Mouse (Mus musculus) CD4-positive helper T cell, adult 2 months (primary cell): ENCODE data around the gene Xpr1.

Experiments
- DNase-seq: peaks from one replicate; pipeline ENCODE4 v3.0.0-alpha.2; 2012; ENCODE audit warnings: low read depth, missing footprints, low spot score

The Xpr1 gene

DNA sequence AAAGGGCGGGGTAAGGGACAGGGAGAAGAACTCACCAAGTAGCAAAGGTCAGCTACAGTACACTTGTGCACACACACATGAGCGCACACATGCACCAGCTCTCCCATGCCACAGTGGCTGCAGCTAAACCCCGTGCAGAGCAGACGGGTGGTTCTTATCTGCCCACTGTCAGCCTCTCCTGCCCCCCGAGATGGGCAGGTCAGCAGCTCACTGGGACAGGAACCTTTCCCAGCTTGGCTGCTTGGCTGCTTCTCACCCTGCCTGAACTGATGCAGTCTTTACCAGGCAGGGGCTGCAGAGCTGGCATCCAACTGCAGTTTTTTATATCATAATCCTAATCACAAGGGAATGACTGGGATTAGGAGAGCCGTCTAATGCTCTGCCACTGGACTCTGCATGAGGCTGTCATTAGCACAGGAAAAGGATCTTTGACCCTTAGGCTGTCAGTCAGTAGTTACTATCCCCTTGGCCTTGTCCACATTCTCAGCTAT is 164.5 kb downstream of the Xpr1 start:
- DNase-seq: no peak

DNA sequence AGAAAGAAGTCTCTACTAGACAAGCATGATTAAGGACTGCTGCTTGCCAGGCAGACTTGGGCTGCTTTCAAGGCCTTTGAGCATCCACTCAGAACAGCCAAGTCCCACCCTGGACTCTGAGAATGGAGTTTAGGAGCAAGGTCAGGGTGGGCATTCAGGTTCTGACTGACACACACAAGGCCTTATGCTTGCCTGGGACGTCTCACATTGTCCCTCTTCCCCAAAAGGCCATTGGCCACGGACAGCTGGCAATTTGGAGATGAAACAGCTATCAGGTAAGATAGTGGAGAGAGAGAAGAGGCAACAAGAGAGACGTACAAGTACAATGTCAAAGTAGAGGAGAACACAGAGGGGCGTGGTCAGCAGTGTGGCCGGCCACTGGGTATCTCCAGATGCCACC is 165.6 kb downstream of the Xpr1 start:
- DNase-seq: no peak

- DNase-seq: no peak
Measured at GRCm38 (mm10) chr1:155250531-155251135, 166.6 kb downstream of the Xpr1 start.

DNA sequence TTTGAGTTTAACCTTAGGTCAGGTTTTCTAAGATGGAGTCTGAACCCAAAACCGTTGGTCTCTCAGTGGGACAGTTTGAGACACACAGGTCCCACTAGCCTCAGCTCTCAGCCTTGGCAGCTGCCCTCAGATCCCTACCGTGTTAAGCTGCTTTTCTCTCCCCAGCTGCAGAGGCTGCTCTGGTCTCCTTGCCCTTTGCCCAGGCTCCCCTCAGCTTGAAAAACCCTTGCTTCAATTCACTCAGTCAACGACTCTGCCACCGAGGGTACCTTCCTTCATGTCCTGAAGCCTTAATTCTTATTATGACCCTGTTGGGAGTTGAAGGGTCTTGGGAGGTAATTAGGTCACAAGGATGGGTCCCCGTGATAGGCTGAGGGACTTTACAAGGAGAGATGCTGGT is 167.3 kb downstream of the Xpr1 start:
- no peak for DNase-seq

DNA sequence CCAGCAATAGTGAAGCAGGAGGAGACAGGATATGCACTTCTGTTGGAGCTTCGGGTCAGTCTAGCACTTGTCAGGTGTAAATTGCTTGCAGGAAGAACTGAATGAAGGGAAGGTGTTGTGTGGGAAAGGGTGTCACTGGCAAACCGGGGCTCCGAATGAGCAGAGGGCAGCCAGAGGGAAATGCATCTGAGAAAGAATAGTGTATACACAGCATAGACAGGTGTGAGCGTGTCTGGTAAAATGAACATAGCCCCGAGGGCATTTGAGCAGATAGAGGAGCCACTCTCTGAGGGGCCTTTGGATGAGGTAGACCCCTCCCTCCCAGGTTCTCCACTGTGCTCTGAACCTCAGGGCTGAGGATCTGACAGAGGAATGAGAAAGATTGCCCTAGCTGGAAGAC is 169.2 kb downstream of the Xpr1 start:
- DNase-seq: no peak

- DNase-seq: no peak
Measured at GRCm38 (mm10) chr1:155247441-155247840, 169.8 kb downstream of the Xpr1 start.

- no peak for DNase-seq
Measured at GRCm38 (mm10) chr1:155245516-155245915, 171.7 kb downstream of the Xpr1 start.

DNA sequence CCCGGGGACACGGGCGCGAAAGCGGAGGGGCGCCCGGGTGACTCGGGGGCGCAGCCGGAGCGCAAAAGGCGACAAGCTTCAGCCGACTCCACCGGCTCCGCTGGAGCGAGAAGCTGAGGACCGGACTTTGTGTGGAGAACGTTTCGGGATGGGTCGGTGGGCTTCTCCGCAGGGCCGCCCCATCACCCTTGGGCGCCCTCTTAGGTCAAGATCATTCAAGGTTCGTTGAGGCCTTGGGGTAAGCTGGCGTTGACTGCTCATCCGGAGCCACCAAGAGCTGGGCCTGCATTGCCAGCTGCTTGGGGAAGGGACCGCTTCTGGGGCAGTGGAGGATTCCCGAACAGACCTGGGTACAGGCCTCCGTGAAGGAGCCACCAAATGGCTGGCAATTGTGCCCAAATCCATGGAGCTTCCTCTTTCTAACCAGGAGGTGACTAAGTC is 172.4 kb downstream of the Xpr1 start:
- no peak for DNase-seq

DNA sequence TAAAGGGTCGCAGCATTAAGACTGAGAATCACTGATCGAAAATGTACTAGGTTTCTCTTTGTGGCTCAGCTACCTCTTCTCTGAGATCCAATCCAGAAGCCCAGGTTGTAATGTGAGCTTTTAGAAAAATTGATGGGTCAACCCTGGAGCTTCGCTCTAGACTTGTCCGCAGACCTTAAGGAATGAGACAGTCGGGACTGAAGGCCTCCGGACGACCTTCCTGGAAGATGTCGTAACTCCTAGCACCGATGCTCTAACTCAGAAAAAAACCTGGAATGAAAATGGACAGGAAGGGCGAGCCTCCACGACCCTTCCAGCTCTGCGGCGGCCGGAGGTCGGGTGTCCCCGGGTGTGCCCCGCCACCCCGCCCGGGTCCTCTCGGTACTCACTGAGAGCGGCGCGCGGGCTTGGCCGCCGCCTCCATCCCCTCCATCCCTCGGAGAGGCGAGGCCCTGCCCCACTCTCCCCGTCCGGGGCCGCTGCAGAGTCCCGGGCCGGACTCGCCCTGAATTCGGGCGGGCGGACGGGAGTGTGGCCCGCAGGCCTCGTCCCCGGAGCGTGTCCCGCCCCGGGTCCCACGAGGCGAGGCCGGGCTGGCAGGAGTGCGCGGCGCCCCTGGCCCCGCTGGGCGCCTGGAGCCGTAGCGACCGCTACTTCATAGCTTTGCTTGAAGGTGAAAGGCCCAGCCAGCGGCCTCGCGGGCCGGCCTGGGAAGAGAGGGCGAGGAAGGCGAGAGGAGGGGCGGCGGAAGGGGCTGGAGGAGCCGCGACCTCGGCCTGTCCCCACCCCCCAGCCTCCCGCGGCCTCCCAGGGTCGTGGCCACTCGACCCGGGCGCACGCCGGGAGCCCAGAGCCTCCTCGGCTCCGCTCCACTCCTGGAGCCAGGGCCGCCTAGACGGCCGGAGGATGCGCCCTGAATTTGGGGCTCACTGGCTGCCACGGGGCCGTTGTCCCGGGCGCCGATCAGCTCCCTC is 173.1 kb downstream of the Xpr1 start, which contains the start of gene BC034090:
TSS of gene BC034090 (minus strand) at position 648 of the 974 bp plus-strand sequence.
- no peak for DNase-seq

GRCm38 (mm10) chr1:155242488-155242745 is 174.8 kb downstream of the Xpr1 start:
- DNase-seq: no peak

DNA sequence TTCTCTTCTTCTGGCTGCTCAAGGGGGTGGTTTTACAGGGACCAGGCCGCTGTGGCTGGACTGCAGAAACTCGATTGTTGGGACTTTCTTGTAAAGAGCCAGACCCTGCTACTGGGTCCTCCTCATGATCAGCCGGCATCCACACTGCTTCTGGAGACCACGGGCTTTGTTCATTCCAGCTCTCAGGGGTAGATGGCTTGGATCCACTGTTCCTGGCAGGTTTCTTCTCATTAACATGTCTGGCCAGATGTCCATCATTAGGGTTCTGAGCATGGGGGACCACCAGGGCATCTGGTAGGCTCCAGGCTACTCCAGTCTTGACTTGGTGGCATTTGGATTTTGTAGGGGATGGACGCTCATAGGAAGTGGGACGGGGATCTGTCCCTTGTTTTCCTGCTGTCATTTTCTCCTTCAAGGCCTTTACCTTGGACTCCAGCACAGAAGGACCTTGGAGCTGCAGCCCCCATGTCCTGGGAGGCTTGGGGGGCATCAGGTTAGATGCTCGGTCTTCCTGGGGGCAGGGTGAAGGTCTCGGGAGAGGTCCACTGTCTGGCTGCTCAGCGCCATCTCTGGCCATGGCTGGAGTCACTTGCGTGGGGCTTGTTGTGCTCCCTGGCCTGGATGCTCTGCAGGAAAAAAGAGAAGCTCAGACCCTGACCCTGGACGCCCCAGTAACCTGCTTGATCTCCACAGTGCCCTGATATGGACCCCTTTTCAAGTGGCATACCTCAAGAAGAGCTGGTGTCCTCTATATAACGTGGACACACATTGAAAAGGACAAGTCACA is 175.3 kb downstream of the Xpr1 start:
- DNase-seq: no peak

DNA sequence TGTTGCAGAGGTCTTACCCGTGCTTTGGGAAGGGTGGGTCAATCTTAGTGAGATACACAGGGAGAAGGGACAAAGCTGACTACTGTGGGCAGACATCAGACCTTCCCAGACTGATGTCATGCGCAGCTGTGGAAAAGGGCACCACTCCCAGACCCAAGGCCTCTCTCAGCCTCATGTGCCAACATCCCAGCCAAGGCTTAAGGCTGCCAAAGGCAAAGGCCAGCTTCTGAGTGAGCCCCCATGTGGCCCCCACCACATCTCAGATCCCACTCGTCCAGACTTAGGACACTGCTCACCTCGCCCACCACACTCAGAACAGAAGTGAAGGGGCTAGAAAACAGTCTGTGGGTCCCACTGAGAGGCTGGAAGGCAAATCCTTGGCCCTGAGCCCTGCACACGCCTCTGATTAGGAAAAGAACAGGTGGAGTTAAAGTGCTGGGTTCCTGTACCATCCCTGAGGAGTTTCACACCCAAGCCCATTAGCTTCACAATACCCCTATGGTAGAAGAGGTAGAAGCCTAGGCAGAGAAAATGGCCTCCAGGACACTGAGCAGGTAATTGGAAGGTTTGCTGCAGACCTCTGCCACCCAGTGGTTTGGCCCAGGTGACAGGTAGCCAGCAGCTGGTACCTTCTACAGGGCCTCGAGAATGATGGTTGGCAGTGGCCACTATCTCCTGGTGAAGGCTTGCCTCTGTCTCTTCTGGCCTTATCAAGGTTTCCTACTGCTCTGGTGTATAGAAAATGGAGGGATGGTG is 177.1 kb downstream of the Xpr1 start:
- no peak for DNase-seq

- DNase-seq: no peak
Measured at GRCm38 (mm10) chr1:155239169-155239568, 178.0 kb downstream of the Xpr1 start.

- DNase-seq: no peak
Measured at GRCm38 (mm10) chr1:155238126-155238525, 179.1 kb downstream of the Xpr1 start.

DNA sequence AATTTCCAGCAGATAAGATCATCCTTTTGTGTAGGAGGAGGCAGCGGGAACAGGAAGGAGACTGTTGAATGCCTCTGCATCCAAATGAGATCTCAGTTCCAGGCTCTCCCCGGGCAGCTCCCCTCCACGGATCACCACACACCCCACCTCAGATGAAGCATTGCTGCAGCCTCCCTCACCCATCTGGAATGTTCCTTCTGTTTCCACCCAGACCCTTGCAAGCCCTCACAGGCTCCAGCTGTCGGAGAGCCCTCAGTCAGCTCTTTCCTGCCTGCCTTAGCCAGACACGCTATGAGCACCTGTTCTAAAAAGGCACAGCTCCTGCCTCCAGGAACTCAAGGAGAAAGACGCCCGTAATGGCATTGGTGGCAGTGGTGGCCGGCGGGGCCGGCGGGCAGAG is 179.8 kb downstream of the Xpr1 start:
- no peak for DNase-seq

GRCm38 (mm10) chr1:155236306-155237024 is 180.8 kb downstream of the Xpr1 start:
- no peak for DNase-seq

- no peak for DNase-seq
Measured at GRCm38 (mm10) chr1:155235641-155236040, 181.6 kb downstream of the Xpr1 start.

DNA sequence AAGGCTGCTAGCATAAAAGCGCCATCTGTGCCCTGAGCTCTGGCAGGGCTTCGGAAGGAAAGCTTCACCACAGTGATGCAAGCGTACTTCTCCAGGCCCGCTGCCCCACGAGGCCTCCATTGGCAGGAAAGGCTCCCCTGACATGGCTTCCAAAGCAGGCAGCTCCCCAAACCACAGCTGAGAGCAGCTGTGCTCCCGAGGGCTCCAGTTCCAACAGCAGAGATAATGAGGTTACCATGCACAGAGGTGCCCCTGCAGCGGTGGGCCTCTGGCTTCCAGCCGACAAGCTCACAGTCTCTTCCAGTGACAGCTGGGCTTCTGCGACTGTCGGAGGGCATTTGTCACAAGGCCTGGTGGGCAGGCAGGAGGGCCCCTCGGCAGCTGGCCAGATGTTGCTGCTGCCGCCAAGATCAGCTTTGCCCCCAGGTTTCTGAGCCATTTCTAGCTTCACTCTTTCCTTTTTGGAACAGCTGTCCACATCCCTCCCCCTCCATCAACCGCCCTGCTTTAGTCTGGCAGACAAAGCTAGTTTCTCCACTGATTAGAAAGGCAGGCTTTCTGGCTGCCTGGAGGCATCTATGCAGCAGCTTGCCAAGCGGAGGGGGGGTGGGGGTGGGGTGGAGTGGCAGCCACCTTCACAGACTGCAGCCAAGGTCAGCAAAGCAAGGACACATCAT is 183.1 kb downstream of the Xpr1 start:
- DNase-seq: no peak

- DNase-seq: no peak
Measured at GRCm38 (mm10) chr1:155233378-155233777, 183.8 kb downstream of the Xpr1 start.

DNA sequence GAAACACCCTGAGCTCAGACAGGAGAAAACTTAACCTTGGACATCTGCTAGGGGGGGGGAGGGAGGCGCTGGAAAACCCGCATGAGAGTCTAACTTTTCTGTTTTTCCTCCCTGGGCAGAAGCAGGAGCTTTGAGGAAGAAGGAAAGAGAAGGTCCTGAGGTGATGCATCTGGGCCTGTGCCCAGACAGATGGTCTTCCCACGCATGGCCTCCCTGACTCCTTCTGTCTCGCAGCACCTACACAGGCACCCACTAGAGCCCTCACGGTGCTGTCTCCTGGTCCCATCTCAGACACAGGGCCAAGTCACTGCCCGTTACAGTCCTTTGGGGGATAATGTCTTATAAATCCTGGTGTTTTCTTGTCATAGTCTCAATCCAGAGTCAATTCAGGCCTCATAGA is 184.4 kb downstream of the Xpr1 start:
- no peak for DNase-seq
